Mouse (Mus musculus) heart, adult 8-10 months (tissue): ENCODE results near the gene Car5a. TPM values are rescaled to one million over a fixed set of nuclear protein-coding genes. Genes with fewer than 3 reads are reported as not detected.
A peak's percentile ranks its signal among the peaks of the same experiment; 100 is the strongest.

Experiments
- DNase-seq: peaks from one replicate; pipeline ENCODE4 v3.0.0; 2022; ENCODE audit warnings: low spot score
- total RNA-seq, 4 experiments: library from RNA; stranded (reverse); gene quantifications; 2 replicates each; pipeline ENCODE4 v1.2.4; 2022

Car5a gene
- total RNA-seq, 4 experiments from 2014 or later: 0.23 TPM; not detected in 3

GRCm38 (mm10) chr8:121906542-121907512 is 37.9 kb downstream of the Car5a start:
- DNase-seq: no peak

DNA sequence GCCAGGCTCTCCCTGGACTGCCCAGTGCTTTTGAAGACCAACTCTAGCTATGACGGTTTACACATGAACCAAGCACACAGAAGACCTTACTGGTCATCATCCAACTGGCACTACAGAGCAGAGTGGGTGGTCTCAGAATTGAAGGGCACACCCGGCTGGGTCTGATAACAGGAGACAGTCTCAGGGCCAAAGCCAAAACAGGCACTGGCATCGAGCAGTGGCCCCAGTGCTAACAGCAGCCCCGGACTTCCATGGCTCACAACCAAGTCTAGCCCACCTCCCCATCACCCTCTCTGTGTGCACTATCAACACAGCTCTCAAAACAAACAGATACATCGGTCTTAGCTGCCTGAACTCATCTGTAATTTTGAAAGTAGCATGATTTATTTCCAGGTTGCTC is 38.8 kb downstream of the Car5a start:
- DNase-seq: no peak

DNA sequence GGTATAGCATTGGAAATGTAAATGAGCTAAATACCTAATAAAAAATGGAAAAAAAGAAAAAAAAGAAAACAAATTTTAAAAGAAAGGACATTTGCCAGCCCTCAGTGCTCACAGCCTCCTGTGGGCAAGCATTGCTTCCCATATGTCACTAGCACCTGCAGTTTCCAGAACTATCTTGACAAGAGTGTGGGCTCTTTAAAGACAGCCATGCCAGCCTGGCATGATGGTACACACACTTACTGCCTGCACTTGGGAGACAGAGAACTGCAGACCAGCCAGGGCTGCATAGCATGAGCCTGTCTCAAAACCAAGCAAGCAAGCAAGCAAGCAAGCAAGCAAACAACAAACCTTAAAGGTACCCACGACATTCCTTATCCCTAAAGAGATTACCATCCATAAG is 39.3 kb downstream of the Car5a start:
- no peak for DNase-seq

GRCm38 (mm10) chr8:121904999-121905398 is 39.7 kb downstream of the Car5a start:
- DNase-seq: no peak

GRCm38 (mm10) chr8:121903977-121904376 is 40.7 kb downstream of the Car5a start:
- no peak for DNase-seq

- DNase-seq: no peak
These were observed 43.0 kb downstream of the Car5a start for GRCm38 (mm10) chr8:121901498-121902236.

DNA sequence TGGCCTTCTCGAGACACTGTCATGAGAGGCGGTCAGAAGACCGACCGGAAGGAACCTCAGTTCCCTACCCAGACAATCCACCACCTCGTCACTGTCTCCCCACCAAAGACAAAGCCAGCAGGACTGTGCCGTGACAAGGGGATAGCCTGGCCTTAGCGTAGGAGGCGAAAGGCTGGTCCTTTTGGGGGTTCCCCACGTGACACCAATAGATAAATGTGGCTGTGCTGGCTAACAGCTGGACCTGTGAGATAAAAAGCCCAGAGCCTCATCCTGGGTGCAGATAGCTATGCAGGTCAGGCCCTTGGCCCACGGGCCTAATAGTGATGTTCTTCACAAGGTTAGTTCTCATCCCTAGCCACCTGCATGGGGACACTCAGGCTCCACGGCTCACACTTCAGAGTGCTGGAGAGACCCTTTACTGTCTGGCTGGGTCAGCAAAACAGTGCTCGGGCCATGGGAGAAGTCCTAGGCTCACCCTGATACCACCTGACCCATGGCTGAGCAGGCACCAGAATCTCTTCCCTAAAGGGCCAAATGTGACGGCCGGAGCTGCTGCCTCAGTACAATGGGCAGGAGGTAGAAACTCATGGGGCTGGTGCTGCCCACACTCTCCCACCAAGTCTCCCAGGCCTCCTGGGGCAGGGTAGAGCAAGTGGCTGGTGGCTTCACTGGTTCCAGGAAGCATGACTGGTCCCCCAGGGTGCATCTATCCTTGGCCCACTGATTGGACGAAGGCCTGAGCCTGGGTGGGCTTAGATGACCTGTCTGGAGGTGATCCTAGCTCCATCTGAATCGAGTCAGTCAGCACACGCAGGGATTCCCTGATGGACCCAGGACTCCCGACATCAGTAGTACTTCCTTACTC is 45.3 kb downstream of the Car5a start:
- no peak for DNase-seq

DNA sequence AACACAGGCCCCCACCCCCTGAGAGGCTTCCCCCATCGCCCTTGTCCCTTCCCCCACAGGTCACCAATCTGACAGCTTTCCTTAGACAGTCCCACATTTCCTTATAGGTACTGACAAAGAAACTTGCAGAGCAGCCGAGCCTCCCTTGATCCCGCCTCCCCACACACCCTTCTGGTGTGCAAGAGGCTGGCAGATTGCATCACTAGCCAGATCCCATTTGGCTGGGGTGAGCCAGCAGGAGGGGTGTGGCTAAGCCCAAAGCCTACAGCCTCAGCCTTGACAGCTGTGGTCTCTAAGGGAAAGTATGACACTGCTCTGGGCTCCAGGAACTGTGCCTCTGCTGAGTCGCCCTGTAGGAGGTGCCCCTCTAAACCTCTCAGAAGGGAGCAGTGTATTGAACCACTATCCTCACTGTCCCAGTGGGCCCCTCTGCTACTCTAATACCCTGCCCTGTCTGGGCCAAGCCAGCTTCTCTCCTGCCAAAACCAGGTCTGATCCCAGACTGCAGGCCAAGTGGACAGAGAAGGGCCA is 46.2 kb downstream of the Car5a start:
- peak; percentile 70 for DNase-seq

DNA sequence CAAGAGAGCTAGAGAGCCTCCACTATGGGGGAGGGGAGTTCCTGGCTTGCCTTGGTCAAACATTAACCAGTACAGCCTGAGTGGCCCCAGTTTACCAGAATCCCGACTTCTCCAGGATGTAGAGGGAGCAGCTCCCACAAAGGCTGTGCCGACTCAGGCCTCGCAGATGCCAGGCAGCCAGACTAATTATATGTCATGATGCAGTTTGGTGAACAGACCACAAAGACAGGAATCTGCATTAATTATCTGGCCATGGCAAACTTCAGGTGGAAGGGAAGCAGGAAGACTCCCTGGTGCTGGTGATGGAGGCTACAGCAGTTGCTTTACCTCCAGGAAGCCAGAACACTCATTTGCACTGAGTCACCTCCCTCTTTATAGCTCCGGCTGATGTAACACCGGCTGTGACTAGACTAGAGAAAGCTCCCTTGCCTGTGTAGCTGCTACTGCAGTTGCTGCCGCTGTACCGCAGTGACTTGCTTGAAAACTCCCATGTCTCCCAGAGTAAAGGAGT is 46.8 kb downstream of the Car5a start:
- no peak for DNase-seq

DNA sequence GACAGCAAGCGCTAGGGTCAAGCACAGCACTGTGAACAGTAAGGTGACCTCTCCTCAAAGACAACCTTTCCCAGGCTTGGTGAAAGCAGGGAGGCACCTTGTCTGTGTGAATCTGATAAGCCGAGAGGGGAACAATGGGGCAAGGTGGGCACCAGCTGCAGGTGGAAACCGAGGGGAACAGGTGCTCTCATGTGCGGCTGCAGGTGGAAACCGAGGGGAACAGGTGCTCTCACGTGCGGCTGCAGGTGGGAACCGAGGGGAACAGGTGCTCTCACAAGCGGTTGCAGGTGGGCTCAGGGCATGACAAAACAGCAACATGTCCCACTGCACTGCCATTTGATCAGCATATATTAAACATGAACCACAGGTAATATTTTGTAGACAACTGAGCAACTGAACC is 47.5 kb downstream of the Car5a start:
- no peak for DNase-seq

GRCm38 (mm10) chr8:121896476-121897145 is 48.1 kb downstream of the Car5a start:
- no peak for DNase-seq

DNA sequence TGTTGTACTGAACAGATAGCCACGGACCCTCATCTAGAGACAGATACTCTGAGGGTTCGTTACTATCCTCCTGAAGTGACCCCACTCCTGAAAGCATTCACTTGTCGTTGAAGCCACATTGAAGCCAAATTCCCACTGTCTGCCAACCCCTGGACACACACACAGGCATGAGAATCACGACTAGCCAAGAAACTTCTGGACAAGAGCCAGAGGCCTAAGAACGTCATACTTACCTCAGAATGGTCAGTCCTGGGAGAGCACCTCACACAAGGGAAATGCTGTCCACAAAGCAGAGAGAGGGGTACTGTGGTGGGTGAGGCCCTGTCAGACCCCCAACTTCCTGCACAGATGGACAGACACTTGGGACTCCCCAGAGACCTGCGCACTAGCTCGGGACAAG is 48.8 kb downstream of the Car5a start:
- DNase-seq: no peak

GRCm38 (mm10) chr8:121892875-121893274 is 51.8 kb downstream of the Car5a start:
- DNase-seq: no peak

GRCm38 (mm10) chr8:121889810-121890785 is 54.6 kb downstream of the Car5a start:
- DNase-seq: no peak

DNA sequence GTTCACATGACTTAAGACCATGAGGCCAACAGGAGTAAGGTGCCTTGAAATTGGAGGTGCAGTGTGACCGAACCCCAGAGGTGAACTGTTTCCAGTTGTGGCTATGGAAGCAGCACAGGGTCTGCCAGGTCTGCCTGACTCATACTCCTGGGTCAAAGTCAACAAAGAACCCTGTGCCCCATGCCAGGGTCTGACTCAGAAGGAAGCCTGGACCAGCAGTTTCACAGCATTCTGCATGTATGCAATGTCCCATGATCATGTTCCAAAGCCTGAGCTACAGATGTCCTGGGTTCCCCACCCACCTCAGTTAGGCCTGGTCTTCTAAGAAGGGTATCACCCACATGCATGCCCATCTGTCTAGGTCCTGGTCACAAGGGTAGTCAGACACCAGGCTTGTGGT is 55.4 kb downstream of the Car5a start:
- DNase-seq: no peak

GRCm38 (mm10) chr8:121887547-121887946 is 57.2 kb downstream of the Car5a start:
- DNase-seq: no peak

DNA sequence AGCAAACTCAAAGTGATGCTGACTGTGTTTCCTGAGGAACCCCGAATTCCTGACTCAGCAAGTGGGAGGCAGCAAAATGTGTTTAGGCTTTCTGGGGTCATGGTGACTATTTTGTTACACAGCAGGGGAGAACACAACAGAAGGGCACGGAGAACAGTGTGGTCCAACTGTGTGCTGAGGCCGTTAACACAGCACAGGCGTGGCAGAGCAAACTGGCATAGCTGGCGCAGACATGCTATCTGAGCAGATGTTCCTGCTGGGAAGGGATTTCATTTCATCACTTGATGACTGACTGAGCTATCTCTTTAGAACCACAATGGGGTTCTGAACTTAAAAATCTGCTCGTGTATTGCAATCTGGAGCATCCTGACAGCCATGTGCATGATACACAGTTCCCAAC is 59.3 kb downstream of the Car5a start:
- DNase-seq: no peak

DNA sequence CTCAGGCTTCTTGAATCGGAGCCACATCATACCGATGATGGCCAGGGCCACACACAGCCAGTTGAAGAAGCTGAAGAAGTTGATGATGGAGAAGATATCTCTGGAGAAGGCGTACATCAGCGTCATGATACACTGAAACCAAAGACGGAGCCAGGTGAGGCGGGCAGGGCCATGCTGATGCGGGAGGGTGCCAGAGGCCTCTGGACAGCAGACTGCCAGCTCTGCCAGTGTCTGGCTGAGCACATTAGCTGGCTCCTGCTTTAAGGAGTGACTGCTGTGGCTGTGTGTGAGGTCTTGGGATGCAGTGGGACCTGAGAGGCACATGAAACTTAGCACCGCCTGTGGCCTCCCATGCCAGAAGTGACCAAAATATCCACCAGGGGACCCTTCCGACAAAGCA is 59.7 kb downstream of the Car5a start:
- DNase-seq: no peak

DNA sequence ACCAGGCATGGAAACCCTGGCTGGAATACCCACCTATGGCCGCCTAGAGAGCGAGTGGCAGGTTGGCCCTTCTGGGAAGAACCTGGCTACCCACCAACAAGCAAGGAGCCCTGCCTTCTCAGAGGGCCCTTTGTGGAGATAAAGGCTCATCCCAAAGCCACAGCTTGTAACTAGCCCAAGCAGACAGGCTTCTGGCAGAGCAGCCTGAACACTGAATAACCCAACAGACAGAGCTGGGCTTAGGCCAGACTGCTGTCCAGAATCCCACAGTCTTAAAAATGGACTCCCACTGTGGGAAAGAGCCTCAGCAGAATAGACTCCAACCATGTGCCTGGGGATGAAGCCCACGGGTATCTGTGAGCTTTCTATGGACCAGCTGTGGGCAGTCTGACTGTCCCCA is 60.5 kb downstream of the Car5a start:
- DNase-seq: no peak

GRCm38 (mm10) chr8:121881921-121882320 is 62.8 kb downstream of the Car5a start:
- no peak for DNase-seq
